Mouse (Mus musculus) forebrain, embryonic 14.5 days (tissue): ENCODE measurements at regions not wholly inside any gene's neighbourhood (a gene's known extent, or its start where the extent isn't known, plus 50 kb on each side); places are given as distances from the start of the nearest gene placed in this dataset.

Experiments used
- ATAC-seq: fragments of 200-750 bp; cut with Nextera tagmentation; 2 replicates; pipeline ENCODE4 v1.8.0; 2017; ENCODE audit warnings: mild to moderate bottlenecking, moderate library complexity
- DNase-seq: peaks from one replicate; pipeline ENCODE4 v3.0.0-alpha.2; 2015; ENCODE audit warnings: low spot score
- H3K27ac ChIP-seq: fragments of 300-500 bp; sonication (generic); 2 replicates; pipeline ENCODE4 v1.5.1; 2014; ENCODE audit warnings: low read depth, mild to moderate bottlenecking, control low read depth, low read length, moderate library complexity
- H3K27me3 ChIP-seq: fragments of 300-500 bp; sonication (generic); replicated peaks from 2 replicates; pipeline ENCODE4 v1.6.1; 2014; ENCODE audit warnings: low read length, control low read depth, mixed read lengths; ENCODE audit not compliant: control insufficient read depth, insufficient read depth
- H3K36me3 ChIP-seq: fragments of 300-500 bp; sonication (generic); 2 replicates; pipeline ENCODE4 v1.6.1; 2014; ENCODE audit warnings: low read length, control low read depth; ENCODE audit not compliant: control insufficient read depth, insufficient read depth
- H3K4me1 ChIP-seq: fragments of 300-500 bp; sonication (generic); 2 replicates; pipeline ENCODE4 v1.6.1; 2014; ENCODE audit warnings: antibody characterized with exemption, low read length, control low read depth; ENCODE audit not compliant: control insufficient read depth, insufficient read depth
- H3K4me2 ChIP-seq: fragments of 300-500 bp; sonication (generic); 2 replicates; pipeline ENCODE4 v1.6.1; 2014; ENCODE audit warnings: mild to moderate bottlenecking, control low read depth, low read length
- H3K4me3 ChIP-seq: fragments of 300-500 bp; sonication (generic); 2 replicates; pipeline ENCODE4 v1.5.1; 2014; ENCODE audit warnings: low read depth, low read length, control low read depth
- H3K9ac ChIP-seq: fragments of 300-500 bp; sonication (generic); 2 replicates; pipeline ENCODE4 v1.6.1; 2014; ENCODE audit warnings: mild to moderate bottlenecking, low read length, control low read depth, moderate library complexity
- H3K9me3 ChIP-seq: fragments of 300-500 bp; sonication (generic); replicated peaks from 2 replicates; pipeline ENCODE4 v1.6.1; 2016; ENCODE audit warnings: low read length, control low read depth, mixed read lengths; ENCODE audit not compliant: control insufficient read depth
- WGBS: fragments of 180-500 bp; shearing (Covaris S2); extraction: QIAGEN DNeasy Blood & Tissue Kit; methylation state at CpG from one replicate; pipeline ENCODE4 v1.1.7; 2014; 5-methylcytosine and 5-hydroxymethylcytosine counted together

DNA sequence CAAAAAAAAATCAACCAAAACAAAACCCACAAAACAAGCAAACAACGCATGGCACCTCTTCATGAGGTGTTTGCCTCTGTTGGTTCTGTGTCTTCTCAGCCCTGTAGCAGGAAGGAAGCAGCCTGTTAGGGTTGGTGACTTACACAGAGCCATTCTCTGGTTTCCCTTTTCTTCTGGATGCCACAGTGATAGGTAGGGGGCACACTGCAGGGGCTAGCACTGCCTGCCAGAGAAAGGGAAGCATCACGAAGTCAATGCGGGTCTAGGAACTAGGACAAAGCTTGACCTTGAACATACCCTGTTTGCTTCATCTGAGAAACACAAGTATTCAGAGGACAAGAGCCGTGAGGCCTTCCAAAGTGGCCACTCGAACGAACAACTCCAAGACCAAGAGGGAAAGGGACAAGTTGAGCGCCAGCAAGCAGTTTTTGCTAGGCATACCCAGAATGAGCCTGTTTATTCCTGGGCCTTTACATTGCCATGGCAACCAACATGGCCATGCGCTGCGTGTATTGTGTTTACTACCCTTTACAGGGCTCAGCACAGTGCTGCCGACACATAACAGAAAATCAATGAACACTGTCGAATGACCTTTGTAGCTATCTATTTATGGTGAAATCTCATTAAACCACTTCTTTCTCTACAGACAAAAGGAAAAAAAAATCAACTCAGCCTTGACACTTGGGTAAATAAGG is 91.9 kb upstream of the Dpt start:
- 25% methylated on average over 11 of the region's 11 CpGs for WGBS
- peak overlapping the region; percentile 0 for H3K4me2 ChIP-seq

DNA sequence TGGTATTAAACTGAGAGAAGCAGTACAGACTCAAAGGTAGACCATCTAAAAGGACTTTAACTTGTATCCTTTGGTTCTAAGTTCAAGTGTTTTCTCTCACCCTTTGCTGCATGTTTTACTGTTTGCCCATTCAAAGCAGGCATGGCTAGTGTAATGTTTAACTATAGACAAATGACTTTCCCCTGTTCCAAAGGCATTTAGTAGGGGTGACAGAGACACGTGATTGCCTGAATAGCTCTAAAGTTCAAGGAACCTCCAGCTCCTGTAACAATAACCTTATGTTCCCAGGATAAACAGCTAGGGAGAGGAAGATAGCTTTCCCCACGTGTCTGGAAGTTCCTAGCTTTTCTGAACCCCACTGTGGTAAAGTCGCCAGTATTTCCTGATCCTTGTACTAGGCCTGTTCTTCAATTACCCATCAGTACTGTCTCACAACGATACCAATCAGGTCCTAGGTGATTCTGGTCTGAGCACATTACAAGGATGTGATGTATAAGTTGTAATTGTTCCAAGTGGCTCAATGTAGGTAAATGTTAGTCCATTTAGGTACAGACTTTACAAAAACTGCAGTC is 92.8 kb upstream of the Dpt start:
- WGBS, result 69% methylated on average over 4 of the region's 4 CpGs
- ATAC-seq, result no peak
- Histone ChIP-seq H3K4me2 (no peak overlapping the region), H3K4me1 (peaks cover 5% of the 10 kb centered on the region; the same call in 1 of the 2 replicates), H3K27me3 (no peaks in the 10 kb centered on the region), H3K9me3 (no peaks in the 10 kb centered on the region), H3K36me3 (no peaks in the 10 kb centered on the region), H3K4me3 (no peak overlapping the region), H3K27ac (no peak overlapping the region), H3K9ac (no peak overlapping the region)
- DNase-seq, result no peak

More for the DNA sequence above, 91.9 kb upstream of the Dpt start:
- no peak overlapping the region for H3K4me3 ChIP-seq
- H3K9ac ChIP-seq, result no peak overlapping the region
- ATAC-seq (peak; percentile 98), DNase-seq (peak; percentile 85)
- H3K9me3 ChIP-seq, result no peaks in the 10 kb centered on the region
- H3K27me3 ChIP-seq, result no peaks in the 10 kb centered on the region
- no peaks in the 10 kb centered on the region for H3K36me3 ChIP-seq
- H3K4me1 ChIP-seq, result peaks cover 5% of the 10 kb centered on the region; the same call in 1 of the 2 replicates
- H3K27ac ChIP-seq, result no peak overlapping the region; the same call in 1 of the 2 replicates

DNA sequence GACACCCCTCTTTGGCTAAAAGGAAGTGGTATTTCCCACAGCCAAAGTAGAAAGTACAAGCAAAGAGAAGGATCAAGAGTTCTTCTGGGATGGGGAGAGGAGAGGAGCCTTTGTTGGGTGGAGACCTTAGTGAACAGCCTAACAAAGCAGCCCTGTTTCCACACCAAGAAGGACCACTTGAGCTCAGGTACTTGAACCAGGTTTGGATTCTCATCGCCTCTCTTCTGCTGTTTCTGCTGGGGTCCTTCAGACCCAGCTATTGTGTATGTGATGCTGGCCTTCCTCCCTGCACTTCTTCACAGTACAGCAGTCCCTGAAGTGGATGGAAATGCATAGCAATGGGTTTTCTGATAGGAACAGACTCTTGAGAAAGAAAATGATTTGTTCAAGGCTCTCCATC is 106.4 kb upstream of the Dpt start:
- no peaks in the 10 kb centered on the region for H3K9me3 ChIP-seq
- no peak for DNase-seq
- no peak for ATAC-seq
- H3K4me1 ChIP-seq, result no peaks in the 10 kb centered on the region
- H3K27ac ChIP-seq, result no peak overlapping the region
- WGBS, result 72% methylated on average over 1 of the region's 1 CpGs
- H3K4me3 ChIP-seq, result no peak overlapping the region
- H3K4me2 ChIP-seq, result no peak overlapping the region
- H3K36me3 ChIP-seq, result no peaks in the 10 kb centered on the region
- no peak overlapping the region for H3K9ac ChIP-seq
- no peaks in the 10 kb centered on the region for H3K27me3 ChIP-seq

DNA sequence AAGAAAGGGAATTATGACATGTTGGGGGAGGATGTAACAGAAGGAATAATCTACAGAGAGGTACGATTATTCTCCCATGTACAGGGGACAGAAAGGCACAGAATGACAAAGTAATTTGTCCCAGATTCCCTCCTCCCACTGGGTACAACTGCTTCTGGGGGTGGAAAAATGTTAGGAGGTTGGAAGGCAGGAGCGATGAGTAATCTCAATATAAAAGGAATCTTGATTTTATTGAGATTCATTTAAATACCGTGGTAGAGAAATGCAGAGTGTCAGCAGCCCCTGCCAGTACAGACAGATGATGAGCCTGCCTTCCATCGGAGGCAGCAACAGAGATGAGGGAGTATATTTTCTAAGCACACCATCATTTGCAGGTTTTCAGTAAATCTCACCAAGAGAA is 107.1 kb upstream of the Dpt start:
- Histone ChIP-seq H3K9me3 (no peaks in the 10 kb centered on the region), H3K4me3 (no peak overlapping the region), H3K4me2 (no peak overlapping the region), H3K27ac (no peak overlapping the region), H3K36me3 (no peaks in the 10 kb centered on the region), H3K4me1 (no peaks in the 10 kb centered on the region), H3K27me3 (no peaks in the 10 kb centered on the region), H3K9ac (no peak overlapping the region)
- DNase-seq (no peak), ATAC-seq (no peak)
- 91% methylated on average over 4 of the region's 4 CpGs for WGBS

DNA sequence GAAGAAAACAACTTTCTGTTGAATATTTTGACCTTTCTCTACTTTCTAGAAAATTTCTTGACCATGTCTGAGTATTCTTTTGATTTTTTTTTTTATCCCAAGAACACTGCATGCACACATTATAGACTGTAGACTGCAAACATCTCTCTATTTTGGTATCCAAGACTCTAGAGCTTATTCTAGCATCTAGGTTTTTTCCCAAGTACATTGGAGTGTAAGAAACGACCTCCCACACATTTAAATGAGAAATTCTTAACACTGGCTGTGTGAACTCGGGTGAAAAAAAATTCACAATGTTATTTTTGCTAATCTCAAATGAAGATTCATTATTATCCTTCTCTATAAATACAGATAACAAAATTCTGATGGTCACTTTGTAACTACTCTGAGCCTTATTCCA is 112.0 kb upstream of the Dpt start:
- ATAC-seq, result no peak
- DNase-seq, result no peak
- no peaks in the 10 kb centered on the region for H3K4me1 ChIP-seq
- H3K4me3 ChIP-seq, result no peak overlapping the region
- no peaks in the 10 kb centered on the region for H3K9me3 ChIP-seq
- WGBS, result 60% methylated on average over 2 of the region's 2 CpGs
- H3K4me2 ChIP-seq, result no peak overlapping the region
- no peak overlapping the region for H3K27ac ChIP-seq
- no peaks in the 10 kb centered on the region for H3K27me3 ChIP-seq
- no peak overlapping the region for H3K9ac ChIP-seq
- no peaks in the 10 kb centered on the region for H3K36me3 ChIP-seq

DNA sequence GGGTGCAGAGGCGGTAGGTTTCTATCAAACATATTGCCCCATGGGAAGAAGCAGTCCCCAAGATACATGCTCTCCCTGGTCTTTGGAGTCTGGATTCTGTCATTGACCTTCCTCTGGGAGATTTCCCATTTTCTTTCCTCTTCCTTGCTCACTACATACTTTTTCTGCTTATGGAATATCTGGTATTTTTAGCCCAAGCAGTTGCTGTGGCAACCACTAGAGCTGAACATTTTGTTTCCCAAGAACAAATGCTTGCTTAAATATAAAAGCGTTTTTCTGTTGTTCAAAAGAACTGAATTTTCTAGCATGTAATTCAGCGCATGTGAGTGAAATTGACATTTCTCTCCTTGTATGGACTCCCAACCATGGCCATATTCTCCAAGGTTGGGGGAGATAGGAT is 112.7 kb upstream of the Dpt start:
- Histone ChIP-seq H3K4me1 (no peaks in the 10 kb centered on the region), H3K9me3 (no peaks in the 10 kb centered on the region), H3K4me3 (no peak overlapping the region), H3K27me3 (no peaks in the 10 kb centered on the region), H3K4me2 (no peak overlapping the region), H3K9ac (no peak overlapping the region), H3K36me3 (no peaks in the 10 kb centered on the region), H3K27ac (no peak overlapping the region)
- DNase-seq (no peak), ATAC-seq (no peak)
- WGBS, result 94% methylated on average over 3 of the region's 3 CpGs

DNA sequence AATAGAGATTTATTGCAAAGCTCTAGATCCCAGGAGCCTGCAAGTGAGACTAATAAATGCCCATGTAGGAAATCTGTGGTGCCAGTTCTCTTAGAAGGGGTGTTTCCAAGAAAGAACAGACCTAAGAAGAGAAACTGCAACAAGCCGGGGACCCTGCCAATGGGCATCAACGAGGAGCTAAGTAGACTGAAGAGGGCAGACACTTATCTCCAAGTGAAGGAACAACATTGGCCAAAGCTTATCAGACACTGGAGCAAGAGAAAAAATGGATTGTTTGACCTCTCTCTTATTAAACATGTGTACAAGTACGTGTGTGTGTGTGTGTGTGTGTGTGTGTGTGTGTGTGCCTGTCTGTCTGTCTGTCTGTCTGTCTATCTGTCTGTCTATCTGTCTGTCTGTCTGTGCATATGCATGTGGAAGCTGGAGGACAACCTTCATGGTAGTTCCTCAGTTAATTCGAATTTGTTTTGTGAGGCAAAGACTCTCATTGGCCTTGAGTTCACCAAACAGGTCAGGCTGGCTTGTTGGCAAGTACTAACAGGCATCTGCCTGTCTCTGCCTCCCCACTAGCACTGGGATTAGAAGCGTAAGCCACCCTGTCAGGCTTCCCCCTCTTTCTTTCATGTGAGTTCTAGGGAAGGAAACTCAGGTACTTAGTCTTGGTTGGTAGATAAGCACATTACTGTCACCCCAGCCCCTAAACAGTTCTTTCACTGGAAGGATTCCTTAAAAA is 113.4 kb upstream of the Dpt start:
- Histone ChIP-seq H3K4me2 (no peak overlapping the region), H3K27ac (no peak overlapping the region), H3K9ac (no peak overlapping the region), H3K4me3 (no peak overlapping the region), H3K4me1 (no peaks in the 10 kb centered on the region), H3K9me3 (no peaks in the 10 kb centered on the region), H3K27me3 (no peaks in the 10 kb centered on the region), H3K36me3 (no peaks in the 10 kb centered on the region)
- 81% methylated on average over 5 of the region's 5 CpGs for WGBS
- ATAC-seq, result no peak
- DNase-seq, result no peak

DNA sequence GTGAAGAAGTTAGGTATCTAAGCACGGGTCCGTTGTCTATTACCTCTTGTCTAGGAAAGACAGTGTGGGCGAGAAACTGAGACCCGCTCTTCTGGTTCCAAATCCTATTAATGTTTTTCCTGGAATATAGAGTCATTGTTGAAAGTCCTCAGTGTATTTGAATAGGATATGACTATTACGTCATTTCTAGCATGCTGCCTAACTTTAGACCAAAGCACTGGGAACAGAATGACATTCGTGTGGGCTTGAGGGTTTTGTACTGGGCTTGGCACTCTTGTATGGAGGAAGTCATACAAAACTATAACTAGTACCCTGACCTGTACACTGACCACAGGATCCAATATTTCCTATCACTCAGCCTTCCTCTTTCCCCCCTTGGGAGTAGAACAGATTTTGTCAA is 114.0 kb upstream of the Dpt start:
- 90% methylated on average over 6 of the region's 6 CpGs for WGBS
- Histone ChIP-seq H3K27ac (no peak overlapping the region), H3K4me3 (no peak overlapping the region), H3K9me3 (no peaks in the 10 kb centered on the region), H3K4me2 (no peak overlapping the region), H3K4me1 (no peaks in the 10 kb centered on the region), H3K27me3 (no peaks in the 10 kb centered on the region), H3K9ac (no peak overlapping the region), H3K36me3 (no peaks in the 10 kb centered on the region)
- DNase-seq, result no peak
- ATAC-seq, result no peak

DNA sequence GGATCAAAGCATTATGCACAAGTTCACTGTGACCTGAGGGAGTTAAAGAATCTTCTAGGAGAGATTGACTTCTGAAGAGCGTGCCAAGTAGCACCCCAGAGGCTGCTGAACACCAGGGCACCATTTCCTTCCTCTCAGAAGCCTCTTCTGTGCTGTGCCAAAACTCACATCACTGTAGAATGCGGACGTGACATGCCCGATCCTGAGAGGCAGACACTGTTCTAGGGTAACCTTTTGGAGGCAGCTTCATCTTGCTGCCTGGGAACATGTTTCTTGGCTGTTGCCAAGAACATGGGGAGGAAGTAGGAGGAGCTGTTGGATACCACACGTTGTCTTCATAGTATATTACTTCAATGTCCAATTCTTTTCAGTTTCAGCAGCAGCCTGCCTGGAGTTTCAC is 114.9 kb upstream of the Dpt start:
- 77% methylated on average over 5 of the region's 5 CpGs for WGBS
- Histone ChIP-seq H3K27ac (no peak overlapping the region), H3K9ac (no peak overlapping the region), H3K27me3 (no peaks in the 10 kb centered on the region), H3K36me3 (no peaks in the 10 kb centered on the region), H3K9me3 (no peaks in the 10 kb centered on the region), H3K4me2 (no peak overlapping the region), H3K4me3 (no peak overlapping the region), H3K4me1 (no peaks in the 10 kb centered on the region)
- ATAC-seq (no peak), DNase-seq (no peak)
